Mouse (Mus musculus) erythroblast, embryonic 14.5 days (primary cell): ENCODE results near the gene Mapkbp1. TPM values are rescaled to one million over a fixed set of nuclear protein-coding genes. Genes with fewer than 3 reads are reported as not detected.

Experiments
- H3K27me3 ChIP-seq: 2 replicates; pipeline ENCODE4 v1.6.1; 2012; ENCODE audit warnings: inconsistent platforms; ENCODE audit not compliant: control insufficient read depth
- H3K36me3 ChIP-seq: 2 replicates; pipeline ENCODE4 v1.6.1; 2012; ENCODE audit warnings: mild to moderate bottlenecking, inconsistent platforms; ENCODE audit not compliant: control insufficient read depth
- H3K4me1 ChIP-seq: 2 replicates; pipeline ENCODE4 v1.6.1; 2012; ENCODE audit warnings: inconsistent platforms; ENCODE audit not compliant: control insufficient read depth
- H3K4me3 ChIP-seq: replicated peaks from 2 replicates; pipeline ENCODE3; 2012; ENCODE audit warnings: moderate library complexity, mild to moderate bottlenecking, inconsistent platforms
- H3K9me3 ChIP-seq: 2 replicates; pipeline ENCODE4 v1.6.1; 2012; ENCODE audit warnings: low read length, inconsistent platforms, mixed read lengths; ENCODE audit not compliant: control insufficient read depth
- GATA1 ChIP-seq: IDR thresholded peaks from 2 replicates; pipeline ENCODE4 v1.6.1; 2012; ENCODE audit warnings: low read length, inconsistent platforms, mixed read lengths
- TAL1 ChIP-seq: IDR thresholded peaks from 3 replicates; pipeline ENCODE4 v1.6.1; 2012; ENCODE audit warnings: low read length, inconsistent platforms, mixed read lengths
- polyA plus RNA-seq: library from polyadenylated mRNA; stranded (reverse); fragments of >175 nt; gene quantifications from 2 replicates; pipeline ENCODE4 v1.2.3, GENCODE M21; 2012

Mapkbp1 gene
- polyA plus RNA-seq, 1 experiment: 0.02 TPM

- Histone ChIP-seq H3K4me1 (peaks cover 5% of the 10 kb centered on the region), H3K4me3 (no peak overlapping the region), H3K36me3 (no peaks in the 10 kb centered on the region), H3K27me3 (no peaks in the 10 kb centered on the region), H3K9me3 (no peaks in the 10 kb centered on the region)
- TF ChIP-seq TAL1: no peak
- no peak for TF ChIP-seq GATA1
These were observed 18.4 kb downstream of the Mapkbp1 start for GRCm38 (mm10) chr2:119990881-119991280.

DNA sequence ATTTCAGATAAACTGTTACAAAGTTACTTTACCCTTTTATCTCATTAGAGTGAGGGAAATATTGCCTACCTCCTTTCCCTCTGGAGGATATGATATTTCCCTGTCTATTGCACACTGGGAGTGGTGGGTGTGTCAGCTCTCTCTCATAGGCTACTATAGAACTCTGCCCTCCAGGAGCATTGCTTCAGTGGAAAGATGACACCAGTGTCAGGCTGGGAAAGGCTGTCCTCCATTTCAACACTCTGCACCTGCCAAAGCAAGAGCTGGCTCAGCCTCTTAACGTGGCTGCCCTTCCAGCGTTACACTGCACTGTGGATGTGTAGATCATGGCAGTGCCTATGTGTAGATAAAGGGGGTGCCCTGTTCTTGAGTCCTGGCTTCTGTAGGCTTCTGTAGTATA, 19.9 kb downstream of the Mapkbp1 start:
- H3K4me3 ChIP-seq: no peak overlapping the region
- no peaks in the 10 kb centered on the region for H3K9me3 ChIP-seq
- TF ChIP-seq GATA1: no peak
- no peak for TF ChIP-seq TAL1
- no peaks in the 10 kb centered on the region for H3K36me3 ChIP-seq
- no peaks in the 10 kb centered on the region for H3K27me3 ChIP-seq
- peaks cover 3% of the 10 kb centered on the region for H3K4me1 ChIP-seq

DNA sequence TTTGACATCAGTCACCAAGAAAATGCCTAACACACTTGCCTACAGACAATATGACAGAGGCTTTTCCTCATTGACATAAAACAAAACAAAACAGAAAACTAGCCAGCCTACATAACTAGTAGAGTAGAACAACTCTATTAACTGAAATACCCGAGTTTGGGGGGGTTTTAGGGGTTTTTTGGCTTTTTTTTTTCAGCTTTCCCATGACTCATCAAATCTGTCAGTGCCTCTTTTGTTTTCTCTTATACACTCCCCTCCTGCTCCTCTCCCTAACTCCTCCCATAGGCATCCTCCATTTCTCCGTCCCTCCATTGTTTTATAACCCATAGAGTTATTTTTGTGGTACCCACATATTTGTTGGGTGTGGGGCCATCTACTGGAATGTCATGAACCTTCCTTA, 21.0 kb downstream of the Mapkbp1 start:
- Histone ChIP-seq H3K36me3 (no peaks in the 10 kb centered on the region), H3K4me1 (peaks cover 3% of the 10 kb centered on the region), H3K9me3 (no peaks in the 10 kb centered on the region), H3K27me3 (no peaks in the 10 kb centered on the region), H3K4me3 (no peak overlapping the region)
- TF ChIP-seq TAL1 (no peak), GATA1 (no peak)

DNA sequence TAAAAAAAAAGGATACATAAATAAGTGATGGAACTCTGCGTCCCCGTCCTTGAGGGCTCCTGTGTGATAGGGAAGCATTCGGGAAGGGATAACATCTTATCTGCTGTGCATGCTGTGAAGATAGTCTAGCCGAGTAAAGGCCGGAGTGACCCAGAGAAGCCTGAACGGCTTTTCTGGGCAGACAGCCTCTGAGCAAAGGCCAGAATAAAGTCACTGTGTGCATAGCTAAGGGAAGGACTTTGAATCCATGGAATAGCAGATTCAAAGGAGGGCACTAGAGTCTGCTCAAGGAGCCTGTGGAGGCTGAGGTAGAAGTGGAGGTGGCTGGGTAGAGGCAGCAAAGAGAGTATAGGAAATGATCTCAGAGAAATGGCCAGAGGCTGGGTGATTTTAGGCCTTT, 22.3 kb downstream of the Mapkbp1 start:
- no peak overlapping the region for H3K4me3 ChIP-seq
- H3K27me3 ChIP-seq: no peaks in the 10 kb centered on the region
- peaks cover 3% of the 10 kb centered on the region for H3K4me1 ChIP-seq
- TF ChIP-seq GATA1 (no peak), TAL1 (no peak)
- no peaks in the 10 kb centered on the region for H3K9me3 ChIP-seq
- no peaks in the 10 kb centered on the region for H3K36me3 ChIP-seq

DNA sequence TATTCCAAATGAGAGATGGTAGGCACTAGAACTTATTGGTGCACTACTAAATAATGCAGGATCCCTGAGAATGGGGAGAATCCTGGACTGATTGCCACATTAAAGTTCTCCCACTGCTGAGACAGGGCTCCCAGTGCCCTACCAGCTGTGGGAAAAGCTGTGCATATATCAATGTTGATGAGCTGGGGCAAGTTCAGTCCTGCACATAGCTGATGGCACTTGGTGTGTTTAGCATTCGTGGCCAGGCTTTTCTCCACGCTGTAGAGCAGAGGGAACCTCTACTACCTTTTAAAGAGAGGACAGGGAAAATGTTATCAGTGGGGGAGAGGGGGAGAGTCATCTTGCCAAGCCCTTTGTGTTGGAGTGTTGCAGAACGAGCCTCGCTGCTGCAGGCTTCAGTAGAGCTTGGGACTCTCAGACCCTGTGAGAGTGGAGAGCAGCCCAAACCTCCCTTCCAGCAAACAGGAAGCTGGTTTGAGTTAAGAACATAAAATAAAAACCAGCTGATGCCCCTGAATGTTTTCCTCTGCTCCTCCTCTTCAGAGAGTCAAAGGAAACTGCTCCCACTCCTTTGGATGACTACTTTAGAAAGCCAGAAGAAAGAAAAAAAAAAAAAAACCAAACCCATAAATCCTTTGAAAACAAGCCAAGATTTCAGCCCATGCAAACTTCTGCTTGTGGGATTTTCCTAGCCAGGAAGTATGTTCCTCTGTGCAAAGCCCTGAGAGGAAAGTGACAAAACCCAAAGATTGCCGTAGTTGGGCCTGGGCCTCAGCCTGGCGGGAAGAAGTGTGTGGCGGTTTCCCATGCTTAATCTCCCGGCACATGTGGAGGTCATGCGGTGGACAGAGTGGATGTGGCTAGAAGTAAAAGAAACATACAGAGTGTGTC, 23.1 kb downstream of the Mapkbp1 start:
- Histone ChIP-seq H3K27me3 (no peaks in the 10 kb centered on the region), H3K36me3 (no peaks in the 10 kb centered on the region), H3K4me3 (no peak overlapping the region), H3K4me1 (peaks cover 4% of the 10 kb centered on the region), H3K9me3 (no peaks in the 10 kb centered on the region)
- TF ChIP-seq TAL1: no peak
- TF ChIP-seq GATA1: no peak

- no peaks in the 10 kb centered on the region for H3K9me3 ChIP-seq
- no peaks in the 10 kb centered on the region for H3K36me3 ChIP-seq
- TF ChIP-seq TAL1 (no peak), GATA1 (no peak)
- peaks cover 5% of the 10 kb centered on the region for H3K4me1 ChIP-seq
- H3K27me3 ChIP-seq: no peaks in the 10 kb centered on the region
- H3K4me3 ChIP-seq: no peak overlapping the region
These were observed 24.9 kb downstream of the Mapkbp1 start for GRCm38 (mm10) chr2:119997354-119997753.

DNA sequence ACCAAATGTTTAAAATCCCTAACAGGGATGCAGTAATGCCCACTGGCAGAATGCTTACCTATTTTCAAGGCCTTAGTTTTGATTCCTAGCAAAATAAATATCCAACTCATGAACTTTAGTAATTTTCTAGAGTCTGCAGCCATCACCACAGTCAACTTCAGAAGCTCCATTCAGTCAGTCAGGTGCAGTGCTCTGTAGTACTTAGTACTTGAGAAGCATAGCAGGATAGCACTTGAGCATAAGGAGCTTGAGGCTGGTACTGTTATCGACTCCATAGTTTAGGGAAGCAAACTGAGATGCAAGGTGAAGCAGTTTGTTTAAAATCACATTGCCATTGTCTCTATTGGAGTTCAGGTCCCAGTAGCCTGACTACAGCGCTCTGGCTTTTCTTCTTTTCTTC, 27.2 kb downstream of the Mapkbp1 start:
- H3K4me1 ChIP-seq: peaks cover 8% of the 10 kb centered on the region
- H3K36me3 ChIP-seq: no peaks in the 10 kb centered on the region
- H3K9me3 ChIP-seq: no peaks in the 10 kb centered on the region
- H3K4me3 ChIP-seq: no peak overlapping the region
- TF ChIP-seq GATA1 (no peak), TAL1 (no peak)
- no peaks in the 10 kb centered on the region for H3K27me3 ChIP-seq

DNA sequence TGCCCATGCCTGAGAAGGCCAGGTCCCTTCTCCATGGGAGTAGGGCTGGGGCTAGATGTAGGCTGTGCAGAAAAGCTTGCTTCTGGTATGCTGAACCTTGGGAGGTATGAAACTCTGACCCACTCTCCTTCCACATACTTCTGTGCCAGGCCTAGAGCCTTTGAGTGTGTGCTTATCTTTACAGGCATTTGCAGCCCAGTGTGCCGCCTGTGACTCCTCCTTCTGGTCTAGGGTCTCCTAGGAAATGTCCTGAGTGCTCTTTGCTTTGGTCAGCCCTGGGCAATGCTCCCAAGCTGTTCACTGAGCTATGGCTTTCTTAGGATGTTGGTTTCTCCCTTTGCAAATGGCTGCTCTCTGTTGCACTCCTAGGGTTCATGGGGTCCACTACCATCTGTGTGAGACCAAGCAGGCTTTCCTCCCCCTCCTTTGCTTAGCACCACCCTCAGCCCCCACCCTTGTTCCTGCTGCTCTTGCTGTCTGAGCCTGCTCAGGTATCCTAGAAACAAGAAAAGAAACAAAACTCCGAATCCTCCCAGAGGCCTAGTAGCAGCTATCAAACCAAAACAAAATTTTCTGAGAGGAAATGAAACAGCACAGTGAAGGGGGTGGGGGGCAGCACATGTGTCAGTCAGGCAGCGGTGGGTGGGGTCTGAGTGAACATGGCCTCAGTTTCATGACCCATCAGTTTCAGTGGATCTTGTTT, 28.5 kb downstream of the Mapkbp1 start:
- H3K4me1 ChIP-seq: peaks cover 8% of the 10 kb centered on the region
- TF ChIP-seq GATA1 (no peak), TAL1 (no peak)
- H3K27me3 ChIP-seq: no peaks in the 10 kb centered on the region
- H3K4me3 ChIP-seq: no peak overlapping the region
- H3K9me3 ChIP-seq: no peaks in the 10 kb centered on the region
- no peaks in the 10 kb centered on the region for H3K36me3 ChIP-seq

DNA sequence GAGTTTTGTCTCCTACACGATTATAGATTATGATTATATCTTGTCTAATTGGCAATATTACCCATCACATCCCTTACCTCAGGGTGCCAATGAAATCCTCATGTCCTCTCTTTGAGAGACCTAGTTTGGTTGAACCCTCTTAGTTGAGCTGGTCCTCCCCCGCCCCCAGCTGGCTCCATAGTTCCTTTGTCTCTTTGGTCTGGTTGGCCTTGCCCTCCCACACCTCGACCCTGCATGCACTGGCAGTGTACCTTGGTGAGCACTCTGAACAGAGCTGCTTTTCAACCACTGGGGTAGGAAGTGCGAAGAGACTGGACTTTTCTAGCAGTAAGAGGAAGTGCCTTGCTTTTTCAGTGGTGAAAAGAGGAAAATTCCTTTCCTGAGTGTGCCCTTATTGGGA, 29.5 kb downstream of the Mapkbp1 start:
- TF ChIP-seq GATA1 (no peak), TAL1 (no peak)
- no peaks in the 10 kb centered on the region for H3K27me3 ChIP-seq
- no peaks in the 10 kb centered on the region for H3K36me3 ChIP-seq
- H3K4me1 ChIP-seq: peaks cover 8% of the 10 kb centered on the region
- no peak overlapping the region for H3K4me3 ChIP-seq
- no peaks in the 10 kb centered on the region for H3K9me3 ChIP-seq
